Mouse (Mus musculus): Measurements from ENCODE around the gene Neurog2. TPM values are rescaled to one million over a fixed set of nuclear protein-coding genes. Genes with fewer than 3 reads are reported as not detected.

The Neurog2 gene
- polyA plus RNA-seq, 2 experiments = 0.01 TPM; not detected in 1

DNA sequence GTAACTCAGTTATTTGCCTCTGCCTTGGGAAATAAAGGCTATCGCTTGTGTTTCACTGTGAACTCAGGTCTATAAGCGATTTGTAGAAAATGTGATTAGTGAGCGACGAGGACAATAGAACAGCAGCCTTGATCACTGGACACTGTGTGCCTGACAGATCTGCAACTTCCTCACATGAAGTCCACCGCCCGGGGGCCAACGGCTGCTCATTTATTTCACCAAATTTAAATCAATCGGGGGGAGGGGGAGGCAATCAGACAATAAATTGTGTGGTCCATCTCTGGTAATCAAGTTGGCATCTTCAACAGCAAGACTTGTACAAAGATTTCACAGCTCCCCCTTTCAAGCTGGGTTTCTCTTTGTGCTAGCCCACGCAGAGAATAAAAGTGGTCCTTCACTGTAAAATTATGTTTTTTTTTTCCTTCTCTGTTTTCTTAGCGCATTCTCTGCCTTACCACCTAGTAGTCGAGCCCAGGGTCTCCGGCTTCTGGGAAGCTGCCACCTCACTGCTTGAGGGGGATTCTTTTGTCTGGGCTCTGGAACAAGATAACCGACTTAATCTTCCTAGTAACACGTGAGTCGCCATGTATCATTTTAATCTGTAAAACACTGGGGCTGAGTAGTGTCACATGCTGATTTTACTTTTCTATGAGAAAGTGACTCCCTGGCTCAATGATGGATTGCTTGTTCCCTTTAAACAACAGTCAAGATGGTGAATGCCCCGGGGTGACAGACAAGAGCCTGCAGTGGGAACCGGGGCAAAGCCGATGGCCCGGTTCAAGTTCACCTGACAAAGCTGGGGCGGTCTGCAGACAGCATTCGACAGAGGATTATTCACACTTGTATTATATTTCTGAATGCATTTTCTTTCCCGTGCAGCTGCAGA, 29.0 kb downstream of the Neurog2 start:
- Histone ChIP-seq H3K9ac (replicated peaks) (no peak overlapping the region), H3K27me3 (ENCODE audit: control insufficient read depth, insufficient read depth, low read length) (no peaks in the 10 kb centered on the region; the same call in none of the 2 replicates), H3K36me3 (replicated peaks; ENCODE audit: control insufficient read depth, insufficient read depth, low read depth) (no peaks in the 10 kb centered on the region), H3K4me1 (replicated peaks; ENCODE audit: control insufficient read depth in 2 of 2, insufficient read depth in 2 of 2, low read length in 1 of 2) (no peaks in the 10 kb centered on the region), H3K27ac (no peak overlapping the region), H3K9me3 (ENCODE audit: control insufficient read depth, low read length) (no peaks in the 10 kb centered on the region), H3K4me3 (ENCODE audit: insufficient read depth in 1 of 2, low read depth in 2 of 2, low read length in 2 of 2) (no peak overlapping the region), H3K4me2 (ENCODE audit: low read depth) (no peak overlapping the region)
- ATAC-seq (ENCODE audit: insufficient read depth) = no peak
- 66% methylated on average over 22 of the region's 22 CpGs for WGBS (ENCODE audit: insufficient replicate concordance)
- DNase-seq (ENCODE audit: low read depth in 3 of 3, low spot score in 3 of 3) = no peak
- TF ChIP-seq EP300 (IDR thresholded peaks at IDR 0.05; ENCODE audit: low read depth) (no peak), CTCF (IDR thresholded peaks at IDR 0.05; ENCODE audit: low read depth) (no peak)

GRCm38 (mm10) chr3:127679703-127680102, 46.8 kb downstream of the Neurog2 start:
- Histone ChIP-seq H3K4me1 (replicated peaks; ENCODE audit: control insufficient read depth in 2 of 2, insufficient read depth in 2 of 2, low read length in 1 of 2) (no peaks in the 10 kb centered on the region), H3K4me2 (ENCODE audit: low read depth) (no peak overlapping the region), H3K4me3 (ENCODE audit: insufficient read depth in 1 of 2, low read depth in 2 of 2, low read length in 2 of 2) (no peak overlapping the region), H3K9ac (replicated peaks) (no peak overlapping the region), H3K9me3 (ENCODE audit: control insufficient read depth, low read length) (no peaks in the 10 kb centered on the region), H3K27ac (no peak overlapping the region), H3K36me3 (replicated peaks; ENCODE audit: control insufficient read depth, insufficient read depth, low read depth) (no peaks in the 10 kb centered on the region), H3K27me3 (ENCODE audit: control insufficient read depth, insufficient read depth, low read length) (no peaks in the 10 kb centered on the region)
- TF ChIP-seq CTCF (IDR thresholded peaks at IDR 0.05; ENCODE audit: low read depth) = no peak
- no peak for TF ChIP-seq EP300 (IDR thresholded peaks at IDR 0.05; ENCODE audit: low read depth)
- no peak for DNase-seq (ENCODE audit: low read depth in 3 of 3, low spot score in 3 of 3)
- 75% methylated on average over 15 of the region's 15 CpGs for whole genome bisulfite sequencing (ENCODE audit: insufficient replicate concordance)
- no peak for ATAC-seq (ENCODE audit: insufficient read depth)

Other genes with a start within 250 kb of the Neurog2 start
- gene Ank2, start 133.8 kb upstream of the Neurog2 start, polyA plus RNA-seq (2012; rRNA removed) = 4.4 and 5.2 TPM in 2 replicates
- gene Ank2, start 133.8 kb upstream of the Neurog2 start, polyA plus RNA-seq (2014; fragmentation: Nextera tagmentation; extraction: Ambion mirVana) = 4.8 and 5.5 TPM in 2 replicates
- 7.7 and 22.4 TPM in 2 replicates for gene Larp7, start 79.8 kb upstream of the Neurog2 start, polyA plus RNA-seq (2012; rRNA removed)
- gene Larp7, start 79.8 kb upstream of the Neurog2 start, polyA plus RNA-seq (2014; fragmentation: Nextera tagmentation; extraction: Ambion mirVana) = 29.9 and 33.3 TPM in 2 replicates
- gene Zgrf1, start 79.6 kb upstream of the Neurog2 start, polyA plus RNA-seq (2012; rRNA removed) = 3.2 and 4.7 TPM in 2 replicates
- 4.0 and 4.1 TPM in 2 replicates for gene Zgrf1, start 79.6 kb upstream of the Neurog2 start, polyA plus RNA-seq (2014; fragmentation: Nextera tagmentation; extraction: Ambion mirVana)
- 0.38 and 0.59 TPM in 2 replicates for gene Alpk1, start 147.4 kb downstream of the Neurog2 start, polyA plus RNA-seq (2012; rRNA removed)
- 0.19 and 0.37 TPM in 2 replicates for gene Alpk1, start 147.4 kb downstream of the Neurog2 start, polyA plus RNA-seq (2014; fragmentation: Nextera tagmentation; extraction: Ambion mirVana)
- gene Tifa, start 156.7 kb downstream of the Neurog2 start, polyA plus RNA-seq (2012; rRNA removed) = 5.4 and 8.6 TPM in 2 replicates
- gene Tifa, start 156.7 kb downstream of the Neurog2 start, polyA plus RNA-seq (2014; fragmentation: Nextera tagmentation; extraction: Ambion mirVana) = 15.2 and 15.9 TPM in 2 replicates
- 15.3 and 23.6 TPM in 2 replicates for gene Ap1ar, start 204.4 kb downstream of the Neurog2 start, polyA plus RNA-seq (2012; rRNA removed)
- gene Ap1ar, start 204.4 kb downstream of the Neurog2 start, polyA plus RNA-seq (2014; fragmentation: Nextera tagmentation; extraction: Ambion mirVana) = 12.4 and 15.7 TPM in 2 replicates